Mouse (Mus musculus): ENCODE results near the gene Rnf20. TPM values are rescaled to one million over a fixed set of nuclear protein-coding genes. Genes with fewer than 3 reads are reported as not detected.
A peak's percentile ranks its signal among the peaks of the same experiment; 100 is the strongest.
"Not testable (repeated sequence)": the region's sequence is repeated elsewhere in the genome, so short reads cannot be mapped to it uniquely, and the experiment has no call there.

Gene Rnf20
- total RNA-seq (2021) = 10 to 100 TPM; 25.9 to 28.0 TPM
- long read RNA-seq, experiment 1, full-length matches to known transcripts = 10 of 17 reads
- long read RNA-seq, experiment 1, partial matches to known transcripts = 0 of 17 reads
- long read RNA-seq, experiment 1, other reads (novel, unspliced or antisense) = 7 of 17 reads
- long read RNA-seq, experiment 2, full-length matches to known transcripts = 17 of 25 reads
- long read RNA-seq, experiment 2, partial matches to known transcripts = 3 of 25 reads
- long read RNA-seq, experiment 2, other reads (novel, unspliced or antisense) = 5 of 25 reads

- DNase-seq (ENCODE audit: low spot score) = peak; percentile 97
Measured at GRCm38 (mm10) chr4:49631319-49632138, at the start of gene Rnf20. TSS of gene Rnf20 (plus strand) at chr4:49632006.

DNA sequence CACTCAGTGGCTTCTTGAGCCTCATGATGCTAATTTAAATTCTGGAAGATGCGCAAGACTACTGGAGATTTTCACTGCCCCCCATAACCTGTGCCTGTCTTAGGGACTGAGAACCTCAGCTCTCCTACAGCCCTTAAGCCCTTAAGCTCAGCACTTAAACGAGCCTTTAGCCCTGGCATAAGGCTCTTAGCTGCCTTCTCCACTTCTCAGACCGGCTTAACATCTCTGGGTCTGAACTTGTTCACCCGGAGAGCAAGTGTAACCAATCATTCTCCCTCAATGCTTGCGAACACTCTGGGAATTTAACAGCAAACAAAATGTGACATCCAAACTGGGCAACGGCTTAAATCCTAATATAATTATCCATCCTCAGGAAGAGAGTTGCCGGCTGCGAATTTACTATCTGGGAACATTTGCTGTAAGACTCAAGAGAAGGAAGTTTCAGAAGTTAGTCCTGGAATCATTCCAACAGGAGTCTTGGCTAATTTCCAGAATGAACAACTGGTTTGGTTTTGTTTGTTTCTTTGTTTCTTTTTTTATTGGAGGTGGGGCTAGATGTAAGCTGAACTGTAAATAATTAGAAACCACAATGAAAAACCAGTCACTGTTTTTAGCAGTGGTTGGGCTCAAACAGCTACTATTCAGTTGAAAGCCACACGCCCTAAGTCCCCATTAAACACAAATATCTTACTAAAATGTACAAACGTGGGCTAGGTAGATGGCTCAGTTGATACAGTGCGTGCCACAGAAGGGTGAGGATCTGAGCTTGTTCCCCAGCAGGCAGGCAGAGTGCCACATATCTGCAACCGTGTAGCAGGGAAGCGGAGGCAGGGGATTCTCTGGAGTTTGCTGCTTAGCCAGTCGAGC lies 47.6 kb upstream of the Rnf20 start:
- peak; percentile 23 for DNase-seq (ENCODE audit: low spot score)

GRCm38 (mm10) chr4:49585524-49586101 lies 46.2 kb upstream of the Rnf20 start:
- peak; percentile 30 for DNase-seq (ENCODE audit: low spot score)

- peak; percentile 83 for DNase-seq (ENCODE audit: low spot score)
Measured at GRCm38 (mm10) chr4:49586811-49587210, 45.0 kb upstream of the Rnf20 start.

DNA sequence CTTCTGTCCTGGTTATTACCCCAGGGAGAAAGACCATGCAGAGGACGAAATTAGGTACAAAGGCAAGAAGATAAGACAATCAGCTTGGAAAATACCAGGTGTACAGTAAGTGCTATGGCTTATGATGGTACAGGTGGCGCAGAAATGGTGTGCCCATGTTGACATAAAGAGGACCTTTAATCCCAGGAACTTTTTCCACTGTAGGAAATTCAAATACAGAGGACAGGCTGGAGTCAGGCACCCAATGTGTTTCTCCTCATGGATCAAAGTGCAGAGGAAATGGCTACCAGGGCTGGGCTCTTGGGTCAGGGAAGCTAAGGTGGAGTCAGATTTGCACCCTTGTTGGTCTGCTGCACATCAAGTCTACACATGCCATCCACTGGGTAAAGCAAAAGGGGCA lies 41.7 kb upstream of the Rnf20 start:
- DNase-seq (ENCODE audit: low spot score) = no peak

DNA sequence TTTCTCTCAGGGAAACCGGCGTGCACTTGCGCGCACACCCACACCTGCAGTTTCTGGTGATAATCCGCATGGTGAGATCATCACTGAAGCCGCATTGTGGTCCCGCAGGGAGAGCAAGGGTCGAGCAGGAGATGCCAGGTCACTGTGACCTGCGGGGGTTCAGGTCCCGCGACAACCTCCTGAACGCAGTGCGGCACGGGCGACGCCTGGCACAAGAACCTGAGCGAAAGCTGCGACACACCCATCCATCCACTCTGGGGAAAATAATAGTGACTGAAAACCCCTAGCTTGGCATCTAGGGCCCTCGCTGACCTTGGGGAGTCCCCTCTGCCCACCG lies 35.0 kb upstream of the Rnf20 start:
- no peak for DNase-seq (ENCODE audit: low spot score)

DNA sequence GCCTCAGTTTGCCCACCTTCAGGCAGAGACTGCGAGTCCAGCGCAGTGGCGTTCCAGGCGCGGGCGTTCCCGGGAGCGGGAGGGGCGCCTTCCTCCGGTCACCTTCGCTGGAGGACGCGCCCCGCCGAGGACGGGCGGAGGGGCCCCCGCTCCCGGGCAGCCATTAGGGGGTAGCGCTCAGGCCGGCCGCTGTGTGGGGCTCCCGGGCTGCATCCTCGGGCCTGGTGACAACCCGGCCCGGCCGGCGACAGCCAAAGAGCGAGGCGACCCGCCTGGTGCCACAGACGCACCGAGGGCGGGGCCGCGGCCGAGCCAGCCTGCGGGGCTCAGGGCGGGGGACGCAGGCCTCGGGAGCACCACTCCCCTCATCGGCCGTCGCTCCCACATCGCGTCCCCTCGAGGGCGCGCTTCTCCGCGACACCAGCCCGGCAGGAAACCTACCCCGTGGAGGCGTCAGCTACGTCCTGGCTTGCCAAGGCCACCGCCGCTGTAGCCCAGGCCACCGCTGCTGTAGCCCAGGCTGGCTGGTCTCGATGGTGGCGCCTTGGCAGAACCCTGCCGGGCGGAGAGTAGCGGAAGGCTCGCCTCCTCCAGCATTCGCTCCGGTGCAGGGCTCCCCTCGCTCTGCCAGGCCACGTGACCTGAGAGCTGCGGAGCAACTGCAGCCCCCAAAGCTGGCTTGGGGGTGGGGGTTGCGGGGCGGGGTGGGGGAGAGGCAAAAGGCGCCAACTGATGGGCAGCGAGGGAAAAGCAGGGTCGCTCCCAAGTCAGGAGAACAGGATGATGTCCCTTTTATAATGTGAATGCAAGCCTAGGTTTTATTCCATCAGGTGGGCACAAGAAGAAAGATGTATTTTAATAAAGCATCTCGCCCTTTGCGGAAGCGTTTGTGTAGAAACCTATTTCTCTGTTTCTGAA lies 34.4 kb upstream of the Rnf20 start, which contains the start of gene Tmem246:
Gene Tmem246 (minus strand): TSS at position 694 of the 918 bp plus-strand sequence.
- peak; percentile 66 for DNase-seq (ENCODE audit: low spot score)

- no peak for DNase-seq (ENCODE audit: low spot score)
Measured at GRCm38 (mm10) chr4:49603161-49603560, 28.6 kb upstream of the Rnf20 start.

GRCm38 (mm10) chr4:49604016-49604546 lies 27.7 kb upstream of the Rnf20 start:
- no peak for DNase-seq (ENCODE audit: low spot score)

- no peak for DNase-seq (ENCODE audit: low spot score)
Measured at GRCm38 (mm10) chr4:49604616-49605015, 27.2 kb upstream of the Rnf20 start.

- DNase-seq (ENCODE audit: low spot score) = no peak
Measured at GRCm38 (mm10) chr4:49605459-49605858, 26.3 kb upstream of the Rnf20 start.

DNA sequence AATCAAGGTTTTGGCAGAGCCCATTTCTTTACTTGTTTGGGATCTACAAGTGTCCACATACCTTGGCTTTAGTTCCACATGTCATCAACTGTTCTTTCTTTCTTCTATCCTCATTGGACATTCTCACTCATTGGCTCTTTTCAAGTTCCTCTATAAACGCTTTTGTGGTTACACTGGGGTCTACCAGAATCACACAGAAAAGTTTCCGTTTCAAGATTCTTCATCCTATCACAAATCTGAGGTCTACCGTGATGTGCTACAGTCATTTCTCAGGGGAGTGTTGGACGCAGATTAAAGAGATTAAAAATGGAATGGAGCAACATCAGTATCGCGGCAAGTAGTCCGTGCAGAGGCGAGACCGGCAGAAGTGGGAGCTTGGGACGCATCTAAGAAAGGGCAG lies 14.9 kb upstream of the Rnf20 start:
- DNase-seq (ENCODE audit: low spot score) = no peak

DNA sequence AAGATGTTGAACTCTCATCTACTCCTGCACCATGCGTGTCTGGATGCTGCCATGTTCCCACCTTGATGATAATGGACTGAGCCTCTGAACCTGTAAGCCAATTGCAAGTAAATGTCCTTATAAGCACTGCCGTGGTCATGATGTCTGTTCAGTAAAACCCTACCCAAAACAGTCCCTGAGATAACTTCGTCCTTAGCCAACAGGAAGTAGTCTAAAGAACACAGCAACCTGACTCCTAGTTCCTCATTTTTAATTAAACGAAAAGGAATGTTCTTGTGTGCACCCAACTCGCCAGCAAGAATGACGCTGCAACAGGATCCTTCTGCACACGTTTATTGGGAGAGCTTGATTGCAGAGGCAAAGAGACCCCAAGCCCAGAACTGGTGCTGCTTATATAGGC lies 11.9 kb upstream of the Rnf20 start:
- not testable (repeated sequence) for DNase-seq (ENCODE audit: low spot score)

DNA sequence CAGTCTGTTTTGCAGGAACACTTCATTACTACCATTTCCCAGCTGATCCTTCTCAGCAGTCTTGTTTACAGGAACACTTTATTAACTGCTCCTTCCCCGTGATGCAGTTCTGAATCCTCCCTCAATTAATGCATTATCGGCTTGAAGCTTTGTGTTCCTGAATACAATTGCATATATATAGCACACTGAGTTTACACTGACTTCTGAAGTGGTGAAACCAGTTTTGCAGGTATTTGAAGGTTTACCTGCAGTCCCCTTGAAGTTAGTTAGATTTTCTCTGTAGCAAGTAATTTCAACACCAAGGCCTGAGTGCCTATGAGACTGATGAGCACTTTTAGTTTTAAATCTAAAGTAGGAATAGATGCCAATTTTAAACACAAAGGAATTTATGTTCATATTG lies 9.5 kb upstream of the Rnf20 start:
- no peak for DNase-seq (ENCODE audit: low spot score)

GRCm38 (mm10) chr4:49623916-49624315 lies 7.9 kb upstream of the Rnf20 start:
- no peak for DNase-seq (ENCODE audit: low spot score)

- DNase-seq (ENCODE audit: low spot score) = not testable (repeated sequence)
Measured at GRCm38 (mm10) chr4:49624969-49625368, 6.8 kb upstream of the Rnf20 start.

GRCm38 (mm10) chr4:49626973-49627372 lies 4.8 kb upstream of the Rnf20 start:
- peak; percentile 75 for DNase-seq (ENCODE audit: low spot score)

DNA sequence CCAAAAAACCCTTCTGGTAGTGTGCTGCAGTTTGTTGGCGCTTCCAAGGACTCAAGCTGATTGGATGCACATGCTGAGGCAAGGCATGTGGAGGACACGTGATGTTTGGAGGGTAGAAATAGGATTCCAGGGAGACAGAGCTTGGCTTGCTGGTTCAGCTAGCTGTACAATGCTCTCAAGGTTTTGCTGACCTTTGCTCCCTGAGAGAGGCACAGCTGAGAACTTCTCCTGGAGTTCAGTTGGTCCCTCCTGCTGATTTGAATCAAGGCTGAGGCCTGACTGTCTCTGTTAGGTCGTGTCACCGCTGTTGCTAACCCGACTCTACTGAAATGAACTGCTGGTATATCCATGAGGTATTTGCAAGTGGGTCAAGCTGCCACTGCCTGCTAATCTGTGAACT lies 2.9 kb upstream of the Rnf20 start:
- DNase-seq (ENCODE audit: low spot score) = no peak

- no peak for DNase-seq (ENCODE audit: low spot score)
Measured at GRCm38 (mm10) chr4:49632139-49632481, 304 bp downstream of the Rnf20 start.

GRCm38 (mm10) chr4:49637821-49638220 lies 6.0 kb downstream of the Rnf20 start:
- DNase-seq (ENCODE audit: low spot score) = no peak

All from gastrocnemius, adult 18-20 months (tissue).